Mouse (Mus musculus): ENCODE measurements around the gene Rpl31.

DNA sequence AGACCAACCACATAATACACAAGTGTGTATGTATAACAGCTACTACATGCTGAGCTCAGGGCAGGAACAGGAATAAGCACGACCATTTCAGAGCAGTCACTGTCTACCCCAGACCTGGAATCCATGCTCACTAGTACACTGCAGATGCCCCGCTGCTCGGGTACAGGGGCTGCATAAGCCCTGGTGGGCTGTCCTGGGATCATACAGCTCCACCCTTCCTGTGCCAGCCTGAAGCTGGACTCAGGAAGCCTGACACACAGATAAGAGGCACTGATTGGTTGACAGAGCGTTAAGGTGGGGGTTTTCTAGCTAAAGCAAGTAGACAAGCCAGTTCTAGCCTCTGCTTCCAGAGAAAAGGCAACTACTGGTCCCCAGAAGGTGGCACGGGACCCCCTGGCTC is 11.4 kb downstream of the Rpl31 start:
- TF ChIP-seq CTCF (IDR thresholded peaks at IDR 0.05; ENCODE audit: control insufficient read depth, insufficient read depth, insufficient replicate concordance, low read depth, low read length) (no peak), POLR2A (IDR thresholded peaks at IDR 0.05; ENCODE audit: control insufficient read depth, low read depth, low read length) (no peak)
